Mouse (Mus musculus) ES-Bruce4 (cell line): Measurements from ENCODE around the gene Ccl2.

ENCODE experiments used
- CTCF ChIP-seq: IDR thresholded peaks from one replicate; pipeline ENCODE4 v1.8.1; 2011; ENCODE audit warnings: low read depth, low read length
- EP300 ChIP-seq: IDR thresholded peaks from 2 replicates; pipeline ENCODE4 v1.6.1; 2011; ENCODE audit warnings: low read depth, low read length; ENCODE audit not compliant: insufficient read depth
- POLR2A ChIP-seq: IDR thresholded peaks from one replicate; pipeline ENCODE4 v1.8.1; 2011; ENCODE audit warnings: low read length; ENCODE audit not compliant: insufficient read depth

DNA sequence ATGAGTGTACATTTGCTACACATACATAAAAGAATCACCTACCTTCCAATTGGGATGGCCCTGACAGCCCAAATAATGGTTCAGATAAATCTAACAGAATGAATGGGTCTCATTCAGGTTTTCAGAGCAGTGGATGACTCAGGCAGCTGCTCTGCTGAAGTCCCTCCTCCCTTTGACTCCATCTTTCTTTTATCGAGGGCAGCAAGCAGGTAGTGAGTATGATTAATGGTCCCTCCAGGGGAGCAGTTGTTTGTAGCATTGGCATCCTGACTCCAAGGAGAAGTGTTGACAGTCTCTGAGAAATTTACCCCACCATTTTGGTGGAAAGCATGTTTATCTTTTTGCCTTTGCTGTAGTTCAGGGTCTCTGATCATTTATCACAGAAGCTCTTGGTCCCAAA lies 21.6 kb upstream of the Ccl2 start:
- no peak for TF ChIP-seq POLR2A
- TF ChIP-seq EP300, result no peak
- TF ChIP-seq CTCF, result no peak
